Mouse (Mus musculus) bone marrow, adult 2 months (tissue): Measurements from ENCODE around the gene Gm19410. TPM values are rescaled to one million over a fixed set of nuclear protein-coding genes. Genes with fewer than 3 reads are reported as not detected.

Experiments
- H3K27ac ChIP-seq: fragments of 200-500 bp; 2 replicates; pipeline ENCODE4 v1.5.1; 2012; ENCODE audit warnings: low read depth, mild to moderate bottlenecking, control low read depth, inconsistent platforms, low read length; ENCODE audit not compliant: control insufficient read depth, poor library complexity, insufficient read depth
- H3K4me1 ChIP-seq: fragments of 200-500 bp; 2 replicates; pipeline ENCODE4 v1.6.1; 2011; ENCODE audit warnings: low read length; ENCODE audit not compliant: control insufficient read depth, insufficient read depth
- H3K4me3 ChIP-seq: fragments of 200-500 bp; replicated peaks from 2 replicates; pipeline ENCODE3; 2011; ENCODE audit warnings: mild to moderate bottlenecking, low read depth, low read length, control low read depth; ENCODE audit not compliant: control insufficient read depth
- CTCF ChIP-seq: fragments of 200-500 bp; IDR thresholded peaks from 2 replicates; pipeline ENCODE4 v1.5.1; 2011; ENCODE audit warnings: low read length, control low read depth; ENCODE audit not compliant: control insufficient read depth, insufficient read depth
- POLR2A ChIP-seq: fragments of 200-500 bp; IDR thresholded peaks from 2 replicates; pipeline ENCODE4 v1.6.1; 2011; ENCODE audit warnings: low read depth, mild to moderate bottlenecking, control low read depth, low read length, borderline replicate concordance; ENCODE audit not compliant: control insufficient read depth
- WGBS: fragments of 180-500 bp; shearing (Covaris S2); methylation state at CpG from one replicate; pipeline ENCODE4 v1.1.7; 2018; 5-methylcytosine and 5-hydroxymethylcytosine counted together
- polyA plus RNA-seq: library from polyadenylated mRNA; stranded (reverse); fragments of >200 nt; gene quantifications from 2 replicates; pipeline ENCODE4 v1.2.4, GENCODE M21; 2011; ENCODE audit warnings: low replicate concordance; ENCODE audit not compliant: missing spikeins, insufficient read depth, insufficient read length

The Gm19410 gene
- polyA plus RNA-seq = not detected in 2 replicates

GRCm38 (mm10) chr8:35765499-35766193 lies at the start of gene Gm19410:
Gm19410 (plus strand) TSS chr8:35765790.
- no peak within 1 kb of the TSS for H3K27ac ChIP-seq
- H3K4me3 ChIP-seq = no peak within 1 kb of the TSS
- H3K4me1 ChIP-seq = no peaks in the 10 kb centered on the region
- 3% methylated on average over 35 of the region's 35 CpGs for WGBS
- TF ChIP-seq POLR2A = no peak
- no peak for TF ChIP-seq CTCF

- Histone ChIP-seq H3K27ac (no peak overlapping the region), H3K4me1 (no peaks in the 10 kb centered on the region), H3K4me3 (no peak overlapping the region)
- 46% methylated on average over 3 of the region's 3 CpGs for WGBS
- TF ChIP-seq POLR2A (no peak), CTCF (no peak)
These were observed 34.8 kb upstream of the Gm19410 start for GRCm38 (mm10) chr8:35730776-35731175.

GRCm38 (mm10) chr8:35735438-35735837 lies 30.2 kb upstream of the Gm19410 start:
- H3K4me3 ChIP-seq = no peak overlapping the region
- WGBS = 54% methylated on average over 3 of the region's 3 CpGs
- H3K27ac ChIP-seq = no peak overlapping the region
- no peaks in the 10 kb centered on the region for H3K4me1 ChIP-seq
- TF ChIP-seq POLR2A (no peak), CTCF (no peak)

GRCm38 (mm10) chr8:35756202-35756601 lies 9.4 kb upstream of the Gm19410 start:
- WGBS = 87% methylated on average over 5 of the region's 5 CpGs
- H3K4me3 ChIP-seq = no peak overlapping the region
- no peaks in the 10 kb centered on the region for H3K4me1 ChIP-seq
- H3K27ac ChIP-seq = no peak overlapping the region
- no peak for TF ChIP-seq CTCF
- no peak for TF ChIP-seq POLR2A

DNA sequence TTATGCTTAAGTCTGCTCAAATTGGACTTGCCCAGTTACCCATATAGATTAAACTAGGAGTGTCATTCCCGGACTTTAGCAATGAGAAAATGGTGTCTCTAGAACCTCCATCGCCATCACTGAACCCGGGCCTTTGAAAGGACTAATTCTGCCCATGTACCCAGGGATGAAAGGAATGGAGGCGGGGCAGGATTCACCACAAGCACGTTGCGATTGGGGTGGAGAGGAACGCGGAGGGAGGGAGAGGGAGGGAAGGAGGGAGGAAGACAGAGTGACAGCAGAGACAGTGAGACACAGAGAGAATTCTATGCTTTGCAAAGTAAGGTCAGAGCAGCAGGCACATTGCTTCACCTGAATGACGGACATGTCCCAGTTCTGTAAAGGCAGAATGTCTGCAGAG lies 570 bp upstream of the Gm19410 start:
- H3K4me3 ChIP-seq = no peak overlapping the region
- TF ChIP-seq CTCF (no peak), POLR2A (no peak)
- WGBS = 16% methylated on average over 9 of the region's 9 CpGs
- H3K27ac ChIP-seq = no peak overlapping the region
- H3K4me1 ChIP-seq = no peaks in the 10 kb centered on the region

- no peak for TF ChIP-seq POLR2A
- TF ChIP-seq CTCF = no peak
- 57% methylated on average over 7 of the region's 7 CpGs for WGBS
- Histone ChIP-seq H3K27ac (no peak overlapping the region), H3K4me3 (no peak overlapping the region), H3K4me1 (no peaks in the 10 kb centered on the region)
These were observed 7.9 kb downstream of the Gm19410 start for GRCm38 (mm10) chr8:35773508-35773907.
